Mouse (Mus musculus): ENCODE data around the gene Grem1.
A peak's percentile ranks its signal among the peaks of the same experiment; 100 is the strongest.

Grem1 gene

DNA sequence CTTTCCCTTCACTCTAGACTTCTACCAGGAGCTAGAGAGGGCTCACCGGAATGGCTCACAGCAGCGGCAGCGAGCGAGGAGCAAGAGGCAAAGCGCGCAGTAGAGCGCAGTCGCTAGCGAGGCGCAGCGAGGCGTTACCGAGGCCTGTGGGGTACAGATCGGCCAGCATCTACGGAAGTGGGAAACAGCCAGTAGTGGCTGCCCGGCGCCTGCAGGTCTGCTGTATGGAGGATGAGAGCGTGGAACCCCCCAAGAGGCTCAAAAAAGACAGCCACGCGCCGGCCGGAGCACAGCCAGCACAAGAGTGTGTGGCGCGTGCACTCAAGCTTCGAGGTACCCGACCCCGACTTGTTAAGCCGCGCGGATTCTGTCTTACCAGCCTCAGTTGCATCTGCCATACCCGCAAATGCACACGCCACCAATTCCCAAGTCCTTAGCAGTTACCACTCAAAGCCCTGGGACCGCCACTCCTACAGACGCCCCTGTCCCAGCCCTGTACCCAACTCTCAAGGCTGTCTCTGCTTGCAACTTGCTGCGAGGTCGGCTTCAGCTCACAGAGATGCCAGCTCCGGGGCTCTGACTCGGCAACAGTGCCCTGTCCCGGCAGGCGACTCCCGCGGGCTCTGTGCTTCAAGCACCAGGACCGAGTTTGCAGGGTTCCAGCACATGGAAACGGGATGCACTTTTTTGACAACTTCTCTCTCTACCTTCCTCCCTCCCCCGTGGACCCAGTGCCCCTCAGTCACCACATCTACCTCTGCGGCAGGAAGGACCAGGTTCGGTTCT is 728 bp downstream of the Grem1 start:
- DNase-seq (ENCODE audit: low spot score in 2 of 2): peak in 1 of 2 experiments; percentile 38

GRCm38 (mm10) chr2:113756924-113757524 is 1.4 kb downstream of the Grem1 start:
- no peak for DNase-seq (ENCODE audit: low spot score in 2 of 2)

DNA sequence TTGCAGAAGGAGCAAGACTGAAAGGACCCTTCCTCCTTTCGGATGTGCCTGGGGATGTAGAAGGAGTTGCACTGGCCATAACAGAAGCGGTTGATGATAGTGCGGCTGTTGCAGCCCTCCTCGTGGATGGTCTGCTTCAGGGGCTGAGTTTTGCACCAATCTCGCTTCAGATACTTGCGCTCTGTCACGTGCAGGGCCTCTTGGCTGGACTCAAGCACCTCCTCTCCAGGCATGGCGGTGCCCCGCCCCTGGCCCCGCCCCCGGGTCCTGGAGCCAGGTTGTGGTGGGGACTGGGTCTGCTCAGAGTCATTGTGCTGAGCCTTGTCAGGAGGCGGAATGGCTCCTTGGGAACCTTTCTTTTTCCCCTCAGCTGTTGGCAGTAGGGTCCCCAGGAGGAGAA is 8.7 kb downstream of the Grem1 start:
- DNase-seq (ENCODE audit: low spot score in 2 of 2): no peak

- DNase-seq (ENCODE audit: low spot score in 2 of 2): no peak
These were observed 9.1 kb downstream of the Grem1 start for GRCm38 (mm10) chr2:113749309-113749708.

DNA sequence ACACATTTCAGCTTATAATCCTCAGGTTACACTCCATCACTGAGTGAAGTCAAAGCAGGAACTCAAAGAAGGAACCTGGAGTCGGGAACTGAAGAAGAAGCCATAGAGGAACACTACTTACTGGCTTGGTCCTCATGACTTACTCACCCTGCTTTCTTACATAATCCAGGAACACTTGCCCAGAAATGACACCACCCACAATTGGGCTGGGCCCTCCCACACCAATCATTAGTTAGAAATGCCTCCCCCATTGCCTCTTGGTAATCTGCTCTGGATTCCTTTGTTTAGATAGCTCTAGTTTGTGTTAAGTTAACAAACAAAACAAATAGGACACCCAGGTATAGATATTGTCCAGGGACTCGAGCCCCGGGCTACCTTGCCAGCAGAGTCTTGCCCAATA is 29.9 kb downstream of the Grem1 start:
- no peak for DNase-seq (ENCODE audit: low spot score in 2 of 2)

- DNase-seq (ENCODE audit: low spot score in 2 of 2): no peak
These were observed 43.6 kb downstream of the Grem1 start for GRCm38 (mm10) chr2:113714801-113715200.

DNA sequence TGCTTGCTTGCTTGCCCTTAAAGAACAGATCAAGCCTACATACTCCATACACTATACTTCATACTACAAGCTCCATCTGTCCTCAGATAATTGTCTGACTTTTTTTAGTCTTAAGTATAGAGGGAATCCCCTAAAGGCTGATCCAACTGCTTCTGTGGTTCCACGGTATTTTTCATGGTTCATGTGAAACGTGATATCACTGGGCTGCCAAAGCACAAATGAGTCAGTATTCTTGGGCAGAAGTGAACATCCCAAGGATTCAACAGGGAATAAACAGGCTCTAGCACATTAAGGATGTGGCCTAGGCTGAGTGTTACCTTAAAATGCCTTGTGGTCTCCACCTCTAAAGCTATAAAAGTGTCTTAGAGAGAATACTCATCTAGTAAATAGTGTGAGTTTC is 45.0 kb downstream of the Grem1 start:
- DNase-seq (ENCODE audit: low spot score in 2 of 2): no peak

- DNase-seq (ENCODE audit: low spot score in 2 of 2): no peak
These were observed 50.9 kb downstream of the Grem1 start for GRCm38 (mm10) chr2:113707507-113707906.

DNA sequence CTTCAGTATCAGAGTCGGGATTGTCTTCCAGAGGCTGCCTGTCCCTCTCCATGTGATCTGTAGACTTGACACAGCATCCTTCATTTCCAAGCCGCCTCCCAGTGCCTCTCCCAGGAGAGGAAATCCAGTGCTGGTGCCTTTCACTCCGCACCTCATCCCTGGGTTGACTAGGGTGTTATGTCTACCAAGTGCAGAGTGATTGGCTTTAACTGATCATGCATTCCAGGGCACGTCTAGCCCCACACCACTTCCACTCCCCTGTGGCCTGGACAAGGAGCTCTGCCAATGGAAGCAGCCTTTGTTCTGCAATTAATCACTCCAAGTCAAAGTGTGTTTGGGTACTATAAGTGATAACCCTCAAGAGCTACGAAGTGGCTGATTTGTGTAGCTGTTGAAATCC is 56.9 kb downstream of the Grem1 start:
- DNase-seq (ENCODE audit: low spot score in 2 of 2): no peak

DNA sequence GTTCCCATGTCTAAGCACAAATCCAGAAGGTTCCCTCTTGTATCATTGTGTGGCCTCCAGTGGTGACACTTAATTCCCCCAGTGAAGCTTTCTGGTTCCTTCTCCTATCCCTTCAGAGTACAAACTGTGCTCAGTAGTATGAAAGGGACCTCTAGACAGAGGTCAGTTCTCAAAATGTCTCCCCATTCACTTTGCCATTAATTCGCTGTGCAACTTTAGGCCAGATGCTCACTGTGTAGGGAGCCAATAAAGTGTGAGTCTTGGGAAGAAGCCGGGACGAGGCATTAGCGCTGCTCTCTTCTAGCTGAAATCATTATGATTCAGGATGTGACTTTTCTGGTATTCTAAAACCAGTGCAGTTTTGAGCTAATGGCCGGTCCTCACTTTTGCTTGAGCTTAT is 61.8 kb downstream of the Grem1 start:
- DNase-seq (ENCODE audit: low spot score in 2 of 2): no peak

DNA sequence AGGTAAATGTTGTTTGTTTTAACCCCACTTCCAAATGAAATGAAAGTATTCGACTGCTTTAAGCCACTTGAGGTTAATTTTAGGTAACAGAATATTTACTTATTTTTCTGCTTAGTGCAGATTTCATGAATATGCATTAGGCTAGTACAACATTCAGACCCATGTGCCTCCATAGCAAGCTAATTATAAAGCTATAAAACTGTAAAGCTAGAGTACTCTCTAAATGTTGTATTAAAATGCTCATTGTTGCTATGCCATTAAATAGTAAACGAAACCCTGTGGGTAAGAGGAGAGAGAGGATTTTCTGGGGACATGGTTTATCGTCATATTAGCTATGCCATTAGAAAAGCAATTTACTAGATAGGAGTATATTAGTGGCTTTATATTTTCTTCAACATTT is 62.2 kb downstream of the Grem1 start:
- no peak for DNase-seq (ENCODE audit: low spot score in 2 of 2)
